Mouse (Mus musculus) cerebellum, adult 2 months (tissue): ENCODE results near the gene Dnajc4.

Experiments
- CTCF ChIP-seq: fragments of 200-500 bp; IDR thresholded peaks from 2 replicates; pipeline ENCODE4 v1.5.1; 2011; ENCODE audit warnings: low read depth, mild to moderate bottlenecking, control low read depth, low read length, moderate library complexity, borderline replicate concordance; ENCODE audit not compliant: insufficient read depth
- POLR2A ChIP-seq: fragments of 200-500 bp; IDR thresholded peaks from 2 replicates; pipeline ENCODE4 v1.6.1; 2011; ENCODE audit warnings: low read length, control low read depth, borderline replicate concordance; ENCODE audit not compliant: insufficient read depth

DNA sequence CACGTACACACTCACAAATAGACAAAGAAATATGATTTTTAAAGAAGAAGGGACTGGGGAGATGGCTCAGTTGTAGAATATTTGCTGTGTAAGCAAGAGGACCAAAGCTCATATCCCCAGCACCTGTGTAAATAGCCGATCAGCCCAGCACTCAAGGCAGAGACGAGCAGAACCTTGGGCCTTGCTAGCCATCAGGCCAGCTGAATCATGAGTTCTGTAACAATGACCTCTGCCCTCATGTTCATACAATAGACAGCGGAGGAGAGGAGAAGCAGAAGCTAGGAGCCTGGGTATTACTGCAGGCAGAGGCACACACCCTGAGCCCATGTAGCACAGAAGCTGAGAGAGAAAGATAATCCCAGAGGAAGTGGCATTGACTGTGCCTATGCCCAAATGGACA lies 20.1 kb upstream of the Dnajc4 start:
- no peak for TF ChIP-seq CTCF
- TF ChIP-seq POLR2A, result no peak
